Mouse (Mus musculus) kidney, postnatal 36 days (tissue): ENCODE measurements around the gene Olfr1252.

Source experiments
- DNase-seq, 2 experiments: peaks; one replicate each; pipeline ENCODE4 v3.0.0; 2021 to 2022; ENCODE audit warnings: mixed read lengths in 2 of 2

Gene Olfr1252

GRCm38 (mm10) chr2:89724912-89725311 lies at the start of gene Olfr1252:
Gene Olfr1252, minus strand, starts transcription at chr2:89725012.
- no peak for DNase-seq

- DNase-seq, result no peak
Measured at GRCm38 (mm10) chr2:89756990-89757389, 32.2 kb upstream of the Olfr1252 start, which contains the start of gene Olfr1253. Gene Olfr1253, minus strand, starts transcription at chr2:89757090.

GRCm38 (mm10) chr2:89691980-89692379 lies 32.8 kb downstream of the Olfr1252 start:
- DNase-seq, result no peak

GRCm38 (mm10) chr2:89671836-89672235 lies 53.0 kb downstream of the Olfr1252 start, which contains the start of gene Olfr1251:
Gene Olfr1251, minus strand, starts transcription at chr2:89671936.
- no peak for DNase-seq
